Mouse (Mus musculus): ENCODE measurements around the gene Tnfrsf1b. TPM values are rescaled to one million over a fixed set of nuclear protein-coding genes. Genes with fewer than 3 reads are reported as not detected.

The Tnfrsf1b gene
- polyA plus RNA-seq, 1 experiment: 9.7 TPM

- Histone ChIP-seq H3K4me3 (no peak overlapping the region), H3K27me3 (ENCODE audit: control insufficient read depth, insufficient read depth, insufficient read length) (no peaks in the 10 kb centered on the region), H3K4me2 (ENCODE audit: low read depth) (peak overlapping the region; percentile 42), H3ac (ENCODE audit: control insufficient read depth, insufficient read length) (no peak overlapping the region), H3K79me2 (ENCODE audit: control insufficient read depth, insufficient read depth) (no peaks in the 10 kb centered on the region), H3K36me3 (ENCODE audit: control insufficient read depth, insufficient read depth) (no peaks in the 10 kb centered on the region)
- TF ChIP-seq POLR2A (IDR thresholded peaks at IDR 0.05; ENCODE audit: insufficient read length, low read depth) (no peak), MYOD1 (IDR thresholded peaks at IDR 0.05; ENCODE audit: control insufficient read depth in 1 of 3, insufficient read length in 2 of 3, low read depth in 2 of 3) (peak in 1 of 3 experiments; percentile 23), POLR2AphosphoS2 (IDR thresholded peaks at IDR 0.05; ENCODE audit: insufficient read length, low read depth) (peak; percentile 16), CEBPB (IDR thresholded peaks at IDR 0.05; ENCODE audit: insufficient read depth, poor library complexity, severe bottlenecking) (no peak)
Observed at GRCm38 (mm10) chr4:145209076-145209689, 37.5 kb downstream of the Tnfrsf1b start.

DNA sequence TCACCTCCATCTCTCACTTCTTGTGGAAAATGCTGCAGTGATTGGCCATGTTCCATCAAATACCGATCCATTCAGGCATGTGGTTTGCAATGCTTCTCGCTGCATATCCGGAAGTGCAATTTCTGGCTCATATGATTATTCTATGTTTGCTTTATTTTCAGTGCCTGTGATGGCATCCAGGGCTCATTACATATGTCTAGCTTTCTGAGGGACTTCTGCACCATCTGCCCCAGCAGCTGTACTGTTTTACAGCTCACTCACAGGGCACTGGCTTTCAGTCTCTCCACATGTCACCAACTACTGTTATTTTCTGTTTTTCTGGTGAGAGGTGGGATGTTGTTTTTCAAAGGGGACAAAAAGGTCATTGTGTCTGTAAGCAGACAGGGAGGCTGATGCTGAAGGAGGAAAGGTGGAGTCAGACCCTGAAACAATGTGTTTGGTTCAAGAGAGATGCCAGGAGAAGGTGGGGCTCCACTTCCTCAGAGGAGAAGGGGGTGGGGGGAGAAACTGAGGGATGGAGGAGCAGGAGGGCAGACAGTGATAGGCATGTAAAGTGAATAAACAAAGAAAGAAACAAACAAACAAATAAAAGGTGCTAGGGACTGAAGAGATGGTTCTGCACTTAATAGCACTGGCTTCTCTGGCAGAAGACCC, 38.8 kb downstream of the Tnfrsf1b start:
- H3K36me3 ChIP-seq (ENCODE audit: control insufficient read depth, insufficient read depth): no peaks in the 10 kb centered on the region
- H3K4me2 ChIP-seq (ENCODE audit: low read depth): no peak overlapping the region
- H3ac ChIP-seq (ENCODE audit: control insufficient read depth, insufficient read length): no peak overlapping the region
- no peak overlapping the region for H3K4me3 ChIP-seq
- H3K79me2 ChIP-seq (ENCODE audit: control insufficient read depth, insufficient read depth): no peaks in the 10 kb centered on the region
- TF ChIP-seq MYOG (IDR thresholded peaks at IDR 0.05; ENCODE audit: control insufficient read depth in 1 of 3, insufficient read depth in 1 of 3, insufficient read length in 2 of 3, low read depth in 2 of 3) (no peak), E2F4 (IDR thresholded peaks at IDR 0.05; ENCODE audit: insufficient read depth) (no peak), CEBPB (IDR thresholded peaks at IDR 0.05; ENCODE audit: insufficient read depth, poor library complexity, severe bottlenecking) (no peak), POLR2A (IDR thresholded peaks at IDR 0.05; ENCODE audit: insufficient read length, low read depth) (no peak), TCF12 (IDR thresholded peaks at IDR 0.05; ENCODE audit: insufficient read depth, poor library complexity, severe bottlenecking) (no peak), MAX (IDR thresholded peaks at IDR 0.05; ENCODE audit: low read depth) (no peak), POLR2AphosphoS2 (IDR thresholded peaks at IDR 0.05; ENCODE audit: insufficient read length, low read depth) (no peak), REST (IDR thresholded peaks at IDR 0.05; ENCODE audit: insufficient read depth, insufficient read length) (no peak), TCF3 (IDR thresholded peaks at IDR 0.05; ENCODE audit: insufficient read length, low read depth) (no peak), USF1 (IDR thresholded peaks at IDR 0.05; ENCODE audit: low read depth) (no peak), MYOD1 (IDR thresholded peaks at IDR 0.05; ENCODE audit: control insufficient read depth in 1 of 3, insufficient read length in 2 of 3, low read depth in 2 of 3) (no peak), SRF (IDR thresholded peaks at IDR 0.05; ENCODE audit: control insufficient read depth, insufficient read length, low read depth) (no peak)
- no peaks in the 10 kb centered on the region for H3K27me3 ChIP-seq (ENCODE audit: control insufficient read depth, insufficient read depth, insufficient read length)

DNA sequence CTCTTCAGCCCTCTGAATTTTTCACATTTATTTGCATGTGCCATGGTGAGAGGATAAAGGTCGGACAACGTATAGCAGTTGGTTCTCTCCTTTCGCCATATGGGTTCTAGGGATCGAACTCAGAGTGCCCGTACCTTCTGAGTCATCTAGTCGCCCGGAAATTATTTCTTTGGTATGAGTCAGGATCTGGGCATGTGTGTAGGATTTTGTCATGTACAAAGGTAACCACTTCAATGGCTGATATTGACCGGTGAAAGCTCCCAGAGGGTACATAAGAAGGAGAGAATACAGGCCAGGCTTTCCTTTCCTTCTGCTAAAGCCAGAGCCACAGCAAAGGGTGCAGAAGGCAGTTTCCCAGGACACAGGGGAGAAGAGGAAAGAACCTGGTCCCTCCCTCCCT, 41.9 kb downstream of the Tnfrsf1b start:
- Histone ChIP-seq H3K4me3 (no peak overlapping the region), H3K79me2 (ENCODE audit: control insufficient read depth, insufficient read depth) (no peaks in the 10 kb centered on the region), H3K27me3 (ENCODE audit: control insufficient read depth, insufficient read depth, insufficient read length) (no peaks in the 10 kb centered on the region), H3ac (ENCODE audit: control insufficient read depth, insufficient read length) (no peak overlapping the region), H3K36me3 (ENCODE audit: control insufficient read depth, insufficient read depth) (no peaks in the 10 kb centered on the region), H3K4me2 (ENCODE audit: low read depth) (no peak overlapping the region)
- TF ChIP-seq CEBPB (IDR thresholded peaks at IDR 0.05; ENCODE audit: insufficient read depth, poor library complexity, severe bottlenecking) (no peak), MAX (IDR thresholded peaks at IDR 0.05; ENCODE audit: low read depth) (no peak), REST (IDR thresholded peaks at IDR 0.05; ENCODE audit: insufficient read depth, insufficient read length) (no peak), USF1 (IDR thresholded peaks at IDR 0.05; ENCODE audit: low read depth) (no peak), E2F4 (IDR thresholded peaks at IDR 0.05; ENCODE audit: insufficient read depth) (no peak), TCF12 (IDR thresholded peaks at IDR 0.05; ENCODE audit: insufficient read depth, poor library complexity, severe bottlenecking) (no peak), POLR2A (IDR thresholded peaks at IDR 0.05; ENCODE audit: insufficient read length, low read depth) (no peak), POLR2AphosphoS2 (IDR thresholded peaks at IDR 0.05; ENCODE audit: insufficient read length, low read depth) (no peak), MYOG (IDR thresholded peaks at IDR 0.05; ENCODE audit: control insufficient read depth in 1 of 3, insufficient read depth in 1 of 3, insufficient read length in 2 of 3, low read depth in 2 of 3) (no peak), TCF3 (IDR thresholded peaks at IDR 0.05; ENCODE audit: insufficient read length, low read depth) (no peak), MYOD1 (IDR thresholded peaks at IDR 0.05; ENCODE audit: control insufficient read depth in 1 of 3, insufficient read length in 2 of 3, low read depth in 2 of 3) (no peak), SRF (IDR thresholded peaks at IDR 0.05; ENCODE audit: control insufficient read depth, insufficient read length, low read depth) (no peak)

DNA sequence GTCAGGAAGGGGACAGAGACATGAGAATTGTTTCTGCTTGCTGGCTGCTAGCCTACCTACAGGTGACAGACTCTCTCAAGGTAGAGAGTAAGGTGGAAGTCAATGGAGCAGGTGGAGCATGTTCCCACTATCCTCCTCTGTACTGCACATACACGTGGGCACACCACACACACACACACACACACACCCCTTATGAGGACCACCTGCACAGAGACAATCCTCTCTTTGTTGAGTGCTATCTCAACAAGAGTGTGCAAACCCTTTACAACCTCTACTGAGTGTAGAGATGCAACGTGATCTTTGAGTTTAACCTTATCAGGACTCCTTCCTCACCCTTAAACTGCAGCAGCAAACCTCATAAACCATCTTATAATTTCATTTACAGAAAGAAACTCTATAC, 43.4 kb downstream of the Tnfrsf1b start:
- H3K4me3 ChIP-seq: no peak overlapping the region
- H3ac ChIP-seq (ENCODE audit: control insufficient read depth, insufficient read length): no peak overlapping the region
- TF ChIP-seq MYOD1 (IDR thresholded peaks at IDR 0.05; ENCODE audit: control insufficient read depth in 1 of 3, insufficient read length in 2 of 3, low read depth in 2 of 3): no peak
- H3K36me3 ChIP-seq (ENCODE audit: control insufficient read depth, insufficient read depth): no peaks in the 10 kb centered on the region
- no peak overlapping the region for H3K4me2 ChIP-seq (ENCODE audit: low read depth)
- H3K27me3 ChIP-seq (ENCODE audit: control insufficient read depth, insufficient read depth, insufficient read length): no peaks in the 10 kb centered on the region
- H3K79me2 ChIP-seq (ENCODE audit: control insufficient read depth, insufficient read depth): no peaks in the 10 kb centered on the region

GRCm38 (mm10) chr4:145201424-145201823, 45.2 kb downstream of the Tnfrsf1b start:
- Histone ChIP-seq H3K79me2 (ENCODE audit: control insufficient read depth, insufficient read depth) (no peaks in the 10 kb centered on the region), H3K4me2 (ENCODE audit: low read depth) (peak overlapping the region; percentile 8), H3K27me3 (ENCODE audit: control insufficient read depth, insufficient read depth, insufficient read length) (no peaks in the 10 kb centered on the region), H3ac (ENCODE audit: control insufficient read depth, insufficient read length) (no peak overlapping the region), H3K36me3 (ENCODE audit: control insufficient read depth, insufficient read depth) (no peaks in the 10 kb centered on the region), H3K4me3 (no peak overlapping the region)
- TF ChIP-seq SRF (IDR thresholded peaks at IDR 0.05; ENCODE audit: control insufficient read depth, insufficient read length, low read depth) (no peak), MYOG (IDR thresholded peaks at IDR 0.05; ENCODE audit: control insufficient read depth in 1 of 3, insufficient read depth in 1 of 3, insufficient read length in 2 of 3, low read depth in 2 of 3) (no peak), POLR2AphosphoS2 (IDR thresholded peaks at IDR 0.05; ENCODE audit: insufficient read length, low read depth) (no peak), MYOD1 (IDR thresholded peaks at IDR 0.05; ENCODE audit: control insufficient read depth in 1 of 3, insufficient read length in 2 of 3, low read depth in 2 of 3) (no peak), USF1 (IDR thresholded peaks at IDR 0.05; ENCODE audit: low read depth) (no peak), POLR2A (IDR thresholded peaks at IDR 0.05; ENCODE audit: insufficient read length, low read depth) (no peak), MAX (IDR thresholded peaks at IDR 0.05; ENCODE audit: low read depth) (no peak), TCF12 (IDR thresholded peaks at IDR 0.05; ENCODE audit: insufficient read depth, poor library complexity, severe bottlenecking) (no peak), TCF3 (IDR thresholded peaks at IDR 0.05; ENCODE audit: insufficient read length, low read depth) (no peak), REST (IDR thresholded peaks at IDR 0.05; ENCODE audit: insufficient read depth, insufficient read length) (no peak), CEBPB (IDR thresholded peaks at IDR 0.05; ENCODE audit: insufficient read depth, poor library complexity, severe bottlenecking) (no peak), E2F4 (IDR thresholded peaks at IDR 0.05; ENCODE audit: insufficient read depth) (no peak)
